Mouse (Mus musculus) spleen, adult 2 months (tissue): ENCODE measurements around the gene Mpzl3. TPM values are rescaled to one million over a fixed set of nuclear protein-coding genes. Genes with fewer than 3 reads are reported as not detected.

Experiments used
- DNase-seq, 2 experiments: peaks; one replicate each; pipeline versions ENCODE4 v3.0.0 to v3.0.0-alpha.2; 2012 to 2021; ENCODE audit warnings: low spot score in 2 of 2, low read depth in 1 of 2
- H3K27ac ChIP-seq: fragments of 200-500 bp; 2 replicates; pipeline ENCODE4 v1.5.1; 2012; ENCODE audit warnings: low read length, inconsistent platforms; ENCODE audit not compliant: insufficient read depth
- H3K27me3 ChIP-seq: fragments of 200-500 bp; 2 replicates; pipeline ENCODE4 v1.6.1; 2012; ENCODE audit warnings: mild to moderate bottlenecking, moderate library complexity, low read length, inconsistent platforms; ENCODE audit not compliant: control insufficient read depth, insufficient read depth
- H3K36me3 ChIP-seq: fragments of 200-500 bp; 2 replicates; pipeline ENCODE4 v1.6.1; 2012; ENCODE audit warnings: mild to moderate bottlenecking, low read length, inconsistent platforms; ENCODE audit not compliant: control insufficient read depth, insufficient read depth
- H3K4me1 ChIP-seq: fragments of 200-500 bp; 2 replicates; pipeline ENCODE4 v1.6.1; 2011; ENCODE audit warnings: inconsistent platforms; ENCODE audit not compliant: control insufficient read depth, insufficient read depth, insufficient read length
- H3K4me3 ChIP-seq: fragments of 200-500 bp; 2 replicates; pipeline ENCODE4 v1.5.1; 2011; ENCODE audit warnings: mild to moderate bottlenecking, inconsistent platforms; ENCODE audit not compliant: insufficient read depth, insufficient read length; ENCODE audit errors: extremely low read depth
- CTCF ChIP-seq: fragments of 200-500 bp; IDR thresholded peaks from 2 replicates; pipeline ENCODE4 v1.5.1; 2011; ENCODE audit warnings: mild to moderate bottlenecking, inconsistent platforms; ENCODE audit not compliant: insufficient read depth, insufficient read length, insufficient replicate concordance; ENCODE audit errors: extremely low read depth
- POLR2A ChIP-seq: fragments of 200-500 bp; IDR thresholded peaks from 2 replicates; pipeline ENCODE4 v1.6.1; 2011; ENCODE audit warnings: low read depth, low read length, inconsistent platforms
- WGBS: fragments of 180-500 bp; shearing (Covaris S2); methylation state at CpG from one replicate; pipeline ENCODE4 v1.1.7; 2018; 5-methylcytosine and 5-hydroxymethylcytosine counted together
- polyA plus RNA-seq: library from polyadenylated mRNA; depleted of rRNA; stranded (reverse); fragments of >200 nt; gene quantifications from 2 replicates; pipeline ENCODE4 v1.2.3, GENCODE M21; 2012

The Mpzl3 gene
- polyA plus RNA-seq, 1 experiment = 1.7 TPM

GRCm38 (mm10) chr9:45042056-45042720, 12.8 kb upstream of the Mpzl3 start:
- no peak for DNase-seq
- no peak for TF ChIP-seq CTCF
- TF ChIP-seq POLR2A = no peak
- Histone ChIP-seq H3K36me3 (no peaks in the 10 kb centered on the region), H3K27ac (no peak overlapping the region), H3K4me1 (peaks cover 5% of the 10 kb centered on the region; the same call in 1 of the 2 replicates), H3K4me3 (no peak overlapping the region), H3K27me3 (peaks cover 4% of the 10 kb centered on the region; the same call in 1 of the 2 replicates)
- 12% methylated on average over 20 of the region's 20 CpGs for WGBS

GRCm38 (mm10) chr9:45042947-45043346, 12.0 kb upstream of the Mpzl3 start:
- Histone ChIP-seq H3K4me1 (peaks cover 5% of the 10 kb centered on the region; the same call in 1 of the 2 replicates), H3K4me3 (no peak overlapping the region), H3K27ac (no peak overlapping the region), H3K36me3 (no peaks in the 10 kb centered on the region), H3K27me3 (peaks cover 4% of the 10 kb centered on the region; the same call in 1 of the 2 replicates)
- DNase-seq = no peak
- no peak for TF ChIP-seq POLR2A
- TF ChIP-seq CTCF = no peak
- 7% methylated on average over 10 of the region's 10 CpGs for WGBS

- 85% methylated on average over 16 of the region's 16 CpGs for WGBS
- H3K36me3 ChIP-seq = no peaks in the 10 kb centered on the region
- DNase-seq = no peak
- TF ChIP-seq CTCF (no peak), POLR2A (no peak)
- H3K27ac ChIP-seq = no peak overlapping the region
- no peak overlapping the region for H3K4me3 ChIP-seq
- peaks cover 5% of the 10 kb centered on the region; the same call in 1 of the 2 replicates for H3K4me1 ChIP-seq
- H3K27me3 ChIP-seq = peaks cover 4% of the 10 kb centered on the region; the same call in 1 of the 2 replicates
Measured at GRCm38 (mm10) chr9:45046973-45047372, 8.0 kb upstream of the Mpzl3 start.

GRCm38 (mm10) chr9:45048511-45048910, 6.5 kb upstream of the Mpzl3 start:
- no peak overlapping the region for H3K27ac ChIP-seq
- 20% methylated on average over 4 of the region's 4 CpGs for WGBS
- no peaks in the 10 kb centered on the region for H3K4me1 ChIP-seq
- peak; percentile 16; the same call in 1 of the 2 replicates for TF ChIP-seq CTCF
- no peak for TF ChIP-seq POLR2A
- 0 out of 2 replicates have a peak, but pooled peaks cover 1% of the 10 kb centered on the region for H3K27me3 ChIP-seq
- DNase-seq = no peak
- no peaks in the 10 kb centered on the region for H3K36me3 ChIP-seq
- H3K4me3 ChIP-seq = no peak overlapping the region

GRCm38 (mm10) chr9:45049731-45050130, 5.3 kb upstream of the Mpzl3 start:
- Histone ChIP-seq H3K27me3 (peaks cover 1% of the 10 kb centered on the region; the same call in 1 of the 2 replicates), H3K4me3 (no peak overlapping the region), H3K36me3 (no peaks in the 10 kb centered on the region), H3K4me1 (no peaks in the 10 kb centered on the region), H3K27ac (no peak overlapping the region)
- no peak for DNase-seq
- WGBS = 38% methylated on average over 1 of the region's 1 CpGs
- TF ChIP-seq POLR2A (no peak), CTCF (no peak)

- no peak for DNase-seq
- H3K27me3 ChIP-seq = peaks cover 1% of the 10 kb centered on the region; the same call in 1 of the 2 replicates
- TF ChIP-seq POLR2A = no peak
- no peak for TF ChIP-seq CTCF
- no peaks in the 10 kb centered on the region for H3K4me1 ChIP-seq
- H3K36me3 ChIP-seq = no peaks in the 10 kb centered on the region
- H3K27ac ChIP-seq = no peak overlapping the region
- WGBS = 78% methylated on average over 2 of the region's 2 CpGs
- no peak overlapping the region for H3K4me3 ChIP-seq
Measured at GRCm38 (mm10) chr9:45050301-45050700, 4.7 kb upstream of the Mpzl3 start.
